Comparison of ENCODE assay signal across 8 mouse cellular contexts in the genomic region with DNA sequence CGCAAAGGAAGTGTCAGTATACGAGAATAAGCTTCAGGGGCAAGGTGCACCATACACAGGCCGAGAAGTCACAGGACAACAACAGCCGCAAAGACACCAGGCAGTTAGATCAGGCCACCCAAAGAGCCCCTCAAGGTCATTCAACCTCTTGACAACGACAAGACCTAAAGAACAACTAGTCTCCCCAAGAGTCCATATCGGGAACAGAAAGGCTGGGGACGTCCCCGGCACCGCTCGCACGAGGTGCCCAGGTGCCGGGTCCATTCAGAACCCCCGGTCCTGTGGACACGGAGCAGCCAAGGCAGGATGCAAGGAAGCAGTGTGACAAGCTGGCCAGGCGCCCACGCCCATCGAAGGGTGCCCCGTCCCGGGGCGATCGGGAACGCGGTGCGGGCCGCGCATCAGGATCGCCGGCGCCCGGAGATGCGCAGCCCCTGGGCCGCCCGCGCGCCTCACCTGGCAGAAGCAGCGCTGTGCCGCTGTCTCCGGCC. TPM values are rescaled to one million over a fixed set of nuclear protein-coding genes. Genes with fewer than 3 reads are reported as not detected.
DNase-seq lines count a peak whose midpoint lies in the region; ATAC-seq and TF ChIP-seq lines count a peak whose summit lies in the region.

No protein-coding gene starts in this region.

- H3K4me1 ChIP-seq in ES-Bruce4 (ENCODE audit: control insufficient read depth, insufficient read depth, low read length): peaks cover 3% of the 10 kb centered on the region
- peaks cover 16% of the 10 kb centered on the region for H3K4me1 ChIP-seq in embryonic facial prominence, embryonic 15.5 days
- H3K4me1 ChIP-seq in megakaryocyte, embryonic 14.5 days: peaks cover 82% of the 10 kb centered on the region
- H3K4me1 ChIP-seq in testis, adult 2 months (ENCODE audit: control insufficient read depth, insufficient read depth, low read length): peaks cover 6% of the 10 kb centered on the region; the same call in 1 of the 2 replicates

- TF ChIP-seq EP300 in ES-Bruce4 (IDR thresholded peaks at IDR 0.05; ENCODE audit: insufficient read depth, low read depth, low read length): no peak

- no peaks in the 10 kb centered on the region for H3K27me3 ChIP-seq in ES-Bruce4 (ENCODE audit: control insufficient read depth, insufficient read depth, low read length, poor library complexity, severe bottlenecking)
- no peaks in the 10 kb centered on the region for H3K27me3 ChIP-seq in embryonic facial prominence, embryonic 15.5 days
- H3K27me3 ChIP-seq in megakaryocyte, embryonic 14.5 days (replicated peaks): no peaks in the 10 kb centered on the region
- H3K27me3 ChIP-seq in testis, adult 2 months (ENCODE audit: control insufficient read depth, insufficient read depth, low read length): no peaks in the 10 kb centered on the region

- H3K36me3 ChIP-seq in ES-Bruce4 (ENCODE audit: control insufficient read depth, insufficient read depth, low read length, poor library complexity, severe bottlenecking): no peaks in the 10 kb centered on the region
- H3K36me3 ChIP-seq in embryonic facial prominence, embryonic 15.5 days: no peaks in the 10 kb centered on the region
- H3K36me3 ChIP-seq in megakaryocyte, embryonic 14.5 days (replicated peaks; ENCODE audit: low read length): peaks cover 11% of the 10 kb centered on the region
- H3K36me3 ChIP-seq in testis, adult 2 months (ENCODE audit: control insufficient read depth, insufficient read depth, low read length): no peaks in the 10 kb centered on the region

- no peak for TF ChIP-seq CTCF in gastrocnemius, adult 2 months (IDR thresholded peaks at IDR 0.05)
- no peak for TF ChIP-seq CTCF in ES-Bruce4 (IDR thresholded peaks at IDR 0.05; ENCODE audit: low read depth, low read length)
- TF ChIP-seq CTCF in testis, adult 2 months (IDR thresholded peaks at IDR 0.05; ENCODE audit: control insufficient read depth, insufficient read depth, insufficient replicate concordance, low read depth, low read length): no peak

- peak overlapping the region; percentile 91 for H3K27ac ChIP-seq in gastrocnemius, adult 2 months
- H3K27ac ChIP-seq in ES-Bruce4 (ENCODE audit: insufficient read depth, low read length): no peak overlapping the region
- H3K27ac ChIP-seq in embryonic facial prominence, embryonic 15.5 days (replicated peaks): peak overlapping the region; percentile 92
- peak overlapping the region; percentile 69 for H3K27ac ChIP-seq in testis, adult 2 months (ENCODE audit: control insufficient read depth, insufficient read depth, low read depth, low read length)

- TF ChIP-seq POLR2A in ES-Bruce4 (IDR thresholded peaks at IDR 0.05; ENCODE audit: insufficient read depth, low read length): no peak
- TF ChIP-seq POLR2A in testis, adult 2 months (IDR thresholded peaks at IDR 0.05; ENCODE audit: control insufficient read depth, low read depth, low read length): no peak

- whole genome bisulfite sequencing in embryonic facial prominence, embryonic 15.5 days: under 1% methylated on average over 38 of the region's 38 CpGs

- intact Hi-C loops in gastrocnemius, adult 2 months (cut with DNase I): loop anchor here (10.0 kb wide), 1 partner anchor 103 kb away; the partner anchor contains the start of gene Gpr137c

- ATAC-seq in embryonic facial prominence, embryonic 15.5 days (ENCODE audit: insufficient number of reproducible peaks, low FRiP score, low TSS enrichment, low read depth): peak; percentile 63; the same call in 1 of the 2 replicates

- peak overlapping the region; percentile 90 for H3K9ac ChIP-seq in ES-Bruce4 (ENCODE audit: low read depth, poor library complexity, severe bottlenecking)
- H3K9ac ChIP-seq in embryonic facial prominence, embryonic 15.5 days: peak overlapping the region; percentile 93

- no peak for DNase-seq in gastrocnemius, adult 2 months
- no peak for DNase-seq in gastrocnemius, adult 18-20 months (ENCODE audit: low spot score)
- peak; percentile 62 for DNase-seq in induced T-regulatory cell, adult 2 months (ENCODE audit: low read depth)
- DNase-seq in layer of hippocampus, adult 9-11 months: no peak

- H3K4me2 ChIP-seq in embryonic facial prominence, embryonic 15.5 days (replicated peaks): peak overlapping the region; percentile 67

- no peaks in the 10 kb centered on the region for H3K9me3 ChIP-seq in ES-Bruce4 (replicated peaks; ENCODE audit: control insufficient read depth, insufficient read depth, low read length, poor library complexity, severe bottlenecking)
- H3K9me3 ChIP-seq in embryonic facial prominence, embryonic 15.5 days (replicated peaks): no peaks in the 10 kb centered on the region
- H3K9me3 ChIP-seq in megakaryocyte, embryonic 14.5 days: no peaks in the 10 kb centered on the region

- H3K4me3 ChIP-seq in gastrocnemius, adult 2 months: peak overlapping the region; percentile 98
- peak overlapping the region; percentile 86 for H3K4me3 ChIP-seq in ES-Bruce4 (ENCODE audit: low read depth, low read length)
- H3K4me3 ChIP-seq in embryonic facial prominence, embryonic 15.5 days (replicated peaks): peak overlapping the region; percentile 91
- H3K4me3 ChIP-seq in megakaryocyte, embryonic 14.5 days (replicated peaks): peak overlapping the region; percentile 94
- H3K4me3 ChIP-seq in testis, adult 2 months (ENCODE audit: control insufficient read depth, low read depth, low read length): peak overlapping the region; percentile 95

RNA-seq across cellular contexts. Expression of gene Ero1l, which starts 0.6 kb away (rescaled TPM):
- total RNA-seq in gastrocnemius, adult 2 months (2021): 1 to 10 TPM; 5.2 to 6.9 TPM
- total RNA-seq in gastrocnemius, adult 18-20 months (2021): 1 to 10 TPM; 4.6 TPM
- polyA plus RNA-seq in ES-Bruce4 (2011; ENCODE audit: insufficient read depth, insufficient read length, low read depth, missing spikeins): 65.9 and 68.5 TPM in 2 replicates
- polyA plus RNA-seq in embryonic facial prominence, embryonic 15.5 days (2015; fragmentation: Nextera tagmentation; extraction: Ambion mirVana): 34.6 and 38.0 TPM in 2 replicates
- 3.0 and 3.5 TPM in 2 replicates for polyA plus RNA-seq in megakaryocyte, embryonic 14.5 days (2012; ENCODE audit: insufficient read depth, low replicate concordance)
- polyA plus RNA-seq in testis, adult 2 months (2012; rRNA removed): 3.4 and 4.7 TPM in 2 replicates

RNA-seq across cellular contexts. Expression of gene Psmc6, which starts 11.6 kb away (rescaled TPM):
- 100 to 1,000 TPM; 104 TPM for total RNA-seq in gastrocnemius, adult 2 months (2021)
- 100 to 1,000 TPM in 1 of 2 experiments, 10 to 100 TPM in 1; 93.0 to 100 TPM for total RNA-seq in gastrocnemius, adult 18-20 months (2021)
- polyA plus RNA-seq in ES-Bruce4 (2011; ENCODE audit: insufficient read depth, insufficient read length, low read depth, missing spikeins): 571 and 612 TPM in 2 replicates
- polyA plus RNA-seq in embryonic facial prominence, embryonic 15.5 days (2015; fragmentation: Nextera tagmentation; extraction: Ambion mirVana): 137 and 138 TPM in 2 replicates
- 3.3 TPM in 1 of 2 replicates, not detected in the other for polyA plus RNA-seq in megakaryocyte, embryonic 14.5 days (2012; ENCODE audit: insufficient read depth, low replicate concordance)
- 24.2 and 38.0 TPM in 2 replicates for polyA plus RNA-seq in testis, adult 2 months (2012; rRNA removed)

RNA-seq across cellular contexts. Expression of gene Styx, which starts 32.9 kb away (rescaled TPM):
- total RNA-seq in gastrocnemius, adult 2 months (2021): 10 to 100 TPM; 74.7 to 77.6 TPM
- 10 to 100 TPM; 74.6 to 80.4 TPM for total RNA-seq in gastrocnemius, adult 18-20 months (2021)
- 31.1 and 36.7 TPM in 2 replicates for polyA plus RNA-seq in ES-Bruce4 (2011; ENCODE audit: insufficient read depth, insufficient read length, low read depth, missing spikeins)
- polyA plus RNA-seq in embryonic facial prominence, embryonic 15.5 days (2015; fragmentation: Nextera tagmentation; extraction: Ambion mirVana): 59.4 and 74.8 TPM in 2 replicates
- 46.9 and 201 TPM in 2 replicates for polyA plus RNA-seq in megakaryocyte, embryonic 14.5 days (2012; ENCODE audit: insufficient read depth, low replicate concordance)
- 14.4 and 15.1 TPM in 2 replicates for polyA plus RNA-seq in testis, adult 2 months (2012; rRNA removed)
